Comparison of ENCODE assay signal across 8 mouse cellular contexts in genomic region chr7:80992980-80993833, GRCm38 (mm10). TPM values are rescaled to one million over a fixed set of nuclear protein-coding genes. Genes with fewer than 3 reads are reported as not detected.
DNase-seq lines count a peak whose midpoint lies in the region; ATAC-seq and TF ChIP-seq lines count a peak whose summit lies in the region.

Gene Zfp592, plus strand, starts transcription at chr7:80993681.

- H3K9ac ChIP-seq in hindbrain, postnatal 0 days (replicated peaks; ENCODE audit: low read length): peak within 1 kb of the TSS; percentile 98

- peak; percentile 71 for DNase-seq in adipocyte (ENCODE audit: low spot score)
- DNase-seq in gastrocnemius, adult 8-10 months (ENCODE audit: low spot score in 2 of 2): peak; percentile 67 to 77
- peak; percentile 85 for DNase-seq in hindbrain, postnatal 0 days (ENCODE audit: low spot score)
- DNase-seq in left cerebral cortex, postnatal 10 days (ENCODE audit: extremely low spot score in 1 of 2, low spot score in 2 of 2): peak; percentile 45 to 91
- peak; percentile 73 for DNase-seq in right cerebral cortex, postnatal 14 days
- peak; percentile 76 to 81 for DNase-seq in urinary bladder, postnatal 36 days (ENCODE audit: low spot score in 2 of 2)

- intact Hi-C loops in left cerebral cortex, postnatal 10 days (cut with DNase I): no loop called here

- under 1% methylated on average over 74 of the region's 102 CpGs for WGBS in hindbrain, postnatal 0 days

- H3K4me2 ChIP-seq in hindbrain, postnatal 0 days (ENCODE audit: low read depth, low read length): peak within 1 kb of the TSS; percentile 87

- peak within 1 kb of the TSS; percentile 99 for H3K27ac ChIP-seq in cortical plate, adult 2 months (ENCODE audit: insufficient read depth, low read length)
- peak within 1 kb of the TSS; percentile 98 for H3K27ac ChIP-seq in hindbrain, postnatal 0 days

- H3K4me1 ChIP-seq in cortical plate, adult 2 months (ENCODE audit: control insufficient read depth, insufficient read depth, low read length): peaks cover 4% of the 10 kb centered on the region; the same call in 1 of the 2 replicates
- H3K4me1 ChIP-seq in hindbrain, postnatal 0 days (ENCODE audit: insufficient read depth, low read length): peaks cover 8% of the 10 kb centered on the region

- no peaks in the 10 kb centered on the region for H3K36me3 ChIP-seq in hindbrain, postnatal 0 days (ENCODE audit: insufficient read depth, low read length)

- no peaks in the 10 kb centered on the region for H3K27me3 ChIP-seq in hindbrain, postnatal 0 days (ENCODE audit: insufficient read depth, low read length)

- H3K9me3 ChIP-seq in hindbrain, postnatal 0 days (ENCODE audit: low read length): no peaks in the 10 kb centered on the region

- ATAC-seq in hindbrain, postnatal 0 days: peak; percentile 92
- ATAC-seq in megakaryocyte progenitor cell, adult 5-6 weeks (replicated peaks; ENCODE audit: poor library complexity): peak; percentile 44

- TF ChIP-seq POLR2A in cortical plate, adult 2 months (IDR thresholded peaks at IDR 0.05; ENCODE audit: extremely low read depth, insufficient read depth, low read length): no peak

- TF ChIP-seq CTCF in cortical plate, adult 2 months (IDR thresholded peaks at IDR 0.05; ENCODE audit: extremely low read depth, insufficient read depth, low read length): no peak
- TF ChIP-seq CTCF in hindbrain, postnatal 0 days (IDR thresholded peaks at IDR 0.05; ENCODE audit: low read depth): no peak; the same call in 1 of the 2 replicates

- H3K4me3 ChIP-seq in cortical plate, adult 2 months (ENCODE audit: insufficient read depth, low read length): peak within 1 kb of the TSS; percentile 95
- peak within 1 kb of the TSS; percentile 94 for H3K4me3 ChIP-seq in hindbrain, postnatal 0 days (ENCODE audit: low read length)

RNA-seq across cellular contexts. Expression of gene Zfp592, which starts in this region (rescaled TPM):
- polyA plus RNA-seq in cortical plate, adult 2 months (2012; rRNA removed): 13.8 and 14.1 TPM in 2 replicates
- 10 to 100 TPM in 3 of 4 experiments, 1 to 10 TPM in 1; 9.1 to 14.1 (median 12.1) TPM for total RNA-seq in gastrocnemius, adult 8-10 months (2022)
- total RNA-seq in hindbrain, postnatal 0 days (2014; rRNA removed): 30.9 and 47.4 TPM in 2 replicates
- polyA plus RNA-seq in hindbrain, postnatal 0 days (2015; fragmentation: Nextera tagmentation; extraction: Ambion mirVana): 4.3 TPM in 2 replicates
- total RNA-seq in left cerebral cortex, postnatal 10 days (2021): 10 to 100 TPM; 21.2 to 22.9 TPM
- total RNA-seq in megakaryocyte progenitor cell, adult 5-6 weeks (2015): 19.3 and 22.6 TPM in 2 replicates
- 17.3 and 20.8 TPM in 2 replicates for total RNA-seq in megakaryocyte progenitor cell, adult 5-6 weeks (2017)

Comparison
In these comparisons a context has a peak if more than half of its experiments do, and no peak if none do; other contexts are left out.
1. Peak in every context shown above with its lines: DNase-seq, ATAC-seq, H3K4me3 ChIP-seq and H3K27ac ChIP-seq.